Mouse (Mus musculus) forebrain, embryonic 16.5 days (tissue): ENCODE results near the gene Eif4ebp2. TPM values are rescaled to one million over a fixed set of nuclear protein-coding genes. Genes with fewer than 3 reads are reported as not detected.

ENCODE experiments used
- ATAC-seq: fragments of 200-750 bp; cut with Nextera tagmentation; 2 replicates; pipeline ENCODE4 v1.8.0; 2017; ENCODE audit warnings: mild to moderate bottlenecking, moderate library complexity
- H3K27ac ChIP-seq: fragments of 300-500 bp; sonication (generic); 2 replicates; pipeline ENCODE4 v1.5.1; 2014; ENCODE audit warnings: low read length, control low read depth
- H3K27me3 ChIP-seq: fragments of 300-500 bp; sonication (generic); replicated peaks from 2 replicates; pipeline ENCODE4 v1.6.1; 2014; ENCODE audit warnings: low read length; ENCODE audit not compliant: control insufficient read depth, insufficient read depth
- H3K36me3 ChIP-seq: fragments of 300-500 bp; sonication (generic); 2 replicates; pipeline ENCODE4 v1.6.1; 2014; ENCODE audit not compliant: control insufficient read depth, insufficient read depth
- H3K4me1 ChIP-seq: fragments of 300-500 bp; sonication (generic); replicated peaks from 2 replicates; pipeline ENCODE4 v1.6.1; 2014; ENCODE audit warnings: low read length; ENCODE audit not compliant: control insufficient read depth, insufficient read depth
- H3K4me2 ChIP-seq: fragments of 300-500 bp; sonication (generic); 2 replicates; pipeline ENCODE4 v1.6.1; 2014; ENCODE audit warnings: mild to moderate bottlenecking, low read length, control low read depth
- H3K4me3 ChIP-seq: fragments of 300-500 bp; sonication (generic); replicated peaks from 2 replicates; pipeline ENCODE4 v1.5.1; 2014; ENCODE audit warnings: mild to moderate bottlenecking, low read length, control low read depth
- H3K9ac ChIP-seq: fragments of 300-500 bp; sonication (generic); replicated peaks from 2 replicates; pipeline ENCODE4 v1.6.1; 2014; ENCODE audit warnings: low read depth, low read length, control low read depth
- H3K9me3 ChIP-seq: fragments of 300-500 bp; sonication (generic); 2 replicates; pipeline ENCODE4 v1.6.1; 2016; ENCODE audit warnings: low read length; ENCODE audit not compliant: control insufficient read depth
- WGBS: fragments of 180-500 bp; shearing (Covaris S2); extraction: QIAGEN DNeasy Blood & Tissue Kit; methylation state at CpG from one replicate; pipeline ENCODE4 v1.1.7; 2014; 5-methylcytosine and 5-hydroxymethylcytosine counted together
- polyA plus RNA-seq: library from polyadenylated mRNA; unstranded; fragments of >200 nt; fragmentation: Nextera tagmentation; extraction: Ambion mirVana; gene quantifications from 2 replicates; pipeline ENCODE4 v1.2.1, GENCODE M21; 2015

The Eif4ebp2 gene
- polyA plus RNA-seq, 1 experiment from 2014 or later, result 78.2 TPM

DNA sequence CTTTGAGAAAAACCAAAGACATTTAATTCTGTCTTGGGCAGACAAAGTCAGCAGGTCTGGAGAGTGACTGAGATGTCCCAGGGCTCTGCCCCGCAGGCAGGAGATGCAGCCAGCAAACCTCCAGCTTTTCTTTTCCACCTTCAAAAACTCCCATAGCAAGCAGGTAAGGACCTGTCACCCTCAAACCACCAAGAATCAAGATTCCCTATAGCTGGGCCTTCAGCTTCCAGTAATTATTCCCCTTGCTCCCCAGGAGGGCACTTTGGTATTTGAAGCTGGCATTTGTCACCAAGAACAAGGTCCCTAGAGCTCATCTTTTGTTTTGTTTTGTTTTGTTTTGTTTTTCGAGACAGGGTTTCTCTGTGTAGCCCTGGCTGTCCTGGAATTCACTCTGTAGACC, 35.4 kb downstream of the Eif4ebp2 start:
- peaks cover 11% of the 10 kb centered on the region for H3K4me1 ChIP-seq
- no peaks in the 10 kb centered on the region for H3K9me3 ChIP-seq
- peaks cover 32% of the 10 kb centered on the region for H3K27me3 ChIP-seq
- no peak overlapping the region for H3K4me2 ChIP-seq
- no peak overlapping the region for H3K27ac ChIP-seq
- no peak overlapping the region for H3K9ac ChIP-seq
- ATAC-seq, result no peak
- WGBS, result 45% methylated on average over 2 of the region's 2 CpGs
- H3K36me3 ChIP-seq, result no peaks in the 10 kb centered on the region
- no peak overlapping the region for H3K4me3 ChIP-seq

GRCm38 (mm10) chr10:61416561-61416960, 35.9 kb downstream of the Eif4ebp2 start:
- H3K4me3 ChIP-seq, result no peak overlapping the region
- H3K4me2 ChIP-seq, result no peak overlapping the region
- peaks cover 32% of the 10 kb centered on the region for H3K27me3 ChIP-seq
- no peaks in the 10 kb centered on the region for H3K36me3 ChIP-seq
- no peak overlapping the region for H3K9ac ChIP-seq
- WGBS, result 39% methylated on average over 7 of the region's 7 CpGs
- H3K9me3 ChIP-seq, result no peaks in the 10 kb centered on the region
- H3K4me1 ChIP-seq, result peaks cover 11% of the 10 kb centered on the region
- H3K27ac ChIP-seq, result no peak overlapping the region
- no peak for ATAC-seq

GRCm38 (mm10) chr10:61415890-61416289, 36.6 kb downstream of the Eif4ebp2 start:
- Histone ChIP-seq H3K27ac (no peak overlapping the region), H3K27me3 (peaks cover 32% of the 10 kb centered on the region), H3K36me3 (no peaks in the 10 kb centered on the region), H3K4me3 (no peak overlapping the region), H3K9me3 (no peaks in the 10 kb centered on the region), H3K9ac (no peak overlapping the region), H3K4me2 (no peak overlapping the region), H3K4me1 (peaks cover 11% of the 10 kb centered on the region)
- 26% methylated on average over 8 of the region's 8 CpGs for WGBS
- ATAC-seq, result no peak

DNA sequence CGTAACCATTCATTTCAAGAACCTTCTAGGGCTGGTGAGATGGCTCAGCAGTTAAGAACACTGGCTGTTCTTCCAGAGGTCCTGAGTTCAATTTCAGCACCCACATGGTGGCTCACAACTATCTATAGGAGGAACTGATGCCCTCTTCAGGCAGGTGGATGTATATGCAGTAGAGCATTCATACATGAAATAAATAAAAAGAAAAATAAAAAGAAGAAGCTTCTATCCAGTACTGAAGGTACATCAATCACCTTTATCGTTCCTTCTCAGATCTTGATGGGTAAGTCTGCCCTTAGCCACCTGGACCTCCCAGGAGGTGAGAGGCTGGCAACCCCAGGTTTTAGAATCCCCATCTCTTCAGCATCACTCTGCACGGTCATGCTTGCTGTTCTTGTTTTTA, 37.2 kb downstream of the Eif4ebp2 start:
- 72% methylated on average over 3 of the region's 3 CpGs for WGBS
- Histone ChIP-seq H3K27me3 (peaks cover 29% of the 10 kb centered on the region), H3K27ac (no peak overlapping the region), H3K9ac (no peak overlapping the region), H3K4me3 (no peak overlapping the region), H3K9me3 (no peaks in the 10 kb centered on the region), H3K4me2 (no peak overlapping the region), H3K4me1 (peaks cover 11% of the 10 kb centered on the region), H3K36me3 (no peaks in the 10 kb centered on the region)
- no peak for ATAC-seq

GRCm38 (mm10) chr10:61412910-61413625, 39.4 kb downstream of the Eif4ebp2 start:
- Histone ChIP-seq H3K4me2 (no peak overlapping the region), H3K4me1 (peaks cover 4% of the 10 kb centered on the region), H3K27ac (no peak overlapping the region), H3K36me3 (no peaks in the 10 kb centered on the region), H3K27me3 (peaks cover 9% of the 10 kb centered on the region), H3K4me3 (no peak overlapping the region), H3K9me3 (no peaks in the 10 kb centered on the region), H3K9ac (no peak overlapping the region)
- ATAC-seq, result no peak
- 68% methylated on average over 21 of the region's 21 CpGs for WGBS

GRCm38 (mm10) chr10:61410193-61410592, 42.3 kb downstream of the Eif4ebp2 start:
- ATAC-seq, result no peak
- Histone ChIP-seq H3K9me3 (no peaks in the 10 kb centered on the region), H3K36me3 (no peaks in the 10 kb centered on the region), H3K27me3 (no peaks in the 10 kb centered on the region; the same call in 1 of the 2 replicates), H3K4me2 (no peak overlapping the region), H3K4me1 (no peaks in the 10 kb centered on the region), H3K4me3 (no peak overlapping the region), H3K9ac (no peak overlapping the region), H3K27ac (no peak overlapping the region)
- WGBS, result 26% methylated on average over 9 of the region's 9 CpGs

DNA sequence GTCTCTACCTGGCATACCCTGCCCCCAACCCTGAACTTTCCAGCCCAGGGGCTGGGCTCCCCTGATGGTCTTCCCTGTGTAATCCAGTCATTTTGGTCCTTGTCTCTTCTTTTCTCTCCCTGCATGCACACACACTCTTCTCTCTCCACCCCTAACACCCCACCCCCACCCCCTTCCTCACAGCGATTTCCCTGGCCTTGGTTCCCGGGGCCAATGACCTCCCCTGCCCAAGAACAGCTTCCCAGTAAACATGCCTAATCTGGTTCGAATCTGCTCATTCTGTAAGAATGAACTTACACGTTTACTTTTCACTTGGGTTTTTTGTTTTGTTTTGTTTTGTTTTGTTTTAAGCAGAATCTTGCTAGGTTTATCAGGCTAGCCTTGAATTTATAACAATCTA, 42.7 kb downstream of the Eif4ebp2 start:
- Histone ChIP-seq H3K9me3 (no peaks in the 10 kb centered on the region), H3K4me2 (no peak overlapping the region), H3K36me3 (no peaks in the 10 kb centered on the region), H3K4me3 (no peak overlapping the region), H3K27ac (no peak overlapping the region), H3K27me3 (no peaks in the 10 kb centered on the region; the same call in 1 of the 2 replicates), H3K4me1 (no peaks in the 10 kb centered on the region), H3K9ac (no peak overlapping the region)
- 4% methylated on average over 4 of the region's 4 CpGs for WGBS
- no peak for ATAC-seq

GRCm38 (mm10) chr10:61405958-61406357, 46.5 kb downstream of the Eif4ebp2 start:
- no peak for ATAC-seq
- no peak overlapping the region for H3K4me3 ChIP-seq
- no peaks in the 10 kb centered on the region for H3K36me3 ChIP-seq
- H3K9ac ChIP-seq, result no peak overlapping the region
- no peaks in the 10 kb centered on the region for H3K4me1 ChIP-seq
- no peak overlapping the region for H3K27ac ChIP-seq
- WGBS, result 6% methylated on average over 10 of the region's 10 CpGs
- no peaks in the 10 kb centered on the region for H3K27me3 ChIP-seq
- no peak overlapping the region for H3K4me2 ChIP-seq
- no peaks in the 10 kb centered on the region for H3K9me3 ChIP-seq

DNA sequence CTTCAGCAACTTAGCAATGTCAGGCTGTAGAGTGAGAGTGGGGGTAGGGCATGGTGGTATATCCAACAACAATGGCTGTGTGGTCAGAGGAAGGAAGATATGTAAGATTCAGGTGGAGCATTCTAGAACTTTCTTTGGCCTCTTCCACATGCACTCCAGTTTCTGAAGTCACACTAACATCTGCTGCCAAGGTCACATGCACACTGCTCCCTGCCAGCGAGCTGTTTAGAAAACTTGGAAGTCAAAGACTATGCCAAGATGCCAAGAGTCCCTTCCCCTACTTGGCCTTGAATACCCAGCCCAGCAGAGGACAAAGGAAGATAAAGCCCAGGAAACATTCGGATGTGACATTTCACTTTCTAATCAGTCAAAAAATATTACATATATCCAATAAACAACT, 49.5 kb downstream of the Eif4ebp2 start:
- Histone ChIP-seq H3K4me3 (no peak overlapping the region), H3K27me3 (no peaks in the 10 kb centered on the region), H3K27ac (no peak overlapping the region), H3K9me3 (no peaks in the 10 kb centered on the region), H3K9ac (no peak overlapping the region), H3K4me1 (no peaks in the 10 kb centered on the region), H3K4me2 (no peak overlapping the region), H3K36me3 (no peaks in the 10 kb centered on the region)
- no peak for ATAC-seq
- WGBS, result 84% methylated on average over 2 of the region's 2 CpGs

DNA sequence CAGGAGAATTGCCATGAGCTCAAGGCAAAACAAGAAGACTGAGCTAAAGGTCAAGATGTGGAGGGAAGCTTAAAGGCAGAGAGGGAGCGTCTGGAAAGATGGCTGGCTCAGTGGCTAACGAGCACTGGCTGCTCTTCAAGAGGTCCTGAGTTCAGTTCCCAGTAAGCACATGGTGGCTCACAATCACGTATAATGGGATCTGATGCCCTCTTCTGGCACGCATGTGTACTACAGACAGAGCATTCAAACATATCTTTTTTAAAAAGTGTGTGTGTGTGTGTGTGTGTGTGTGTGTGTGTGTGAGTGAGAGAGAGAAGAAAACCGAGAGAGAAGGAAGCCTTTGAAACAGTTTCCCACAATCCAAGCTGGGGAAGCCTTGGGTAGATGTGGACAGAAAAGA, 50.0 kb downstream of the Eif4ebp2 start:
- Histone ChIP-seq H3K27ac (no peak overlapping the region), H3K4me1 (no peaks in the 10 kb centered on the region), H3K4me3 (no peak overlapping the region), H3K27me3 (no peaks in the 10 kb centered on the region), H3K9me3 (no peaks in the 10 kb centered on the region), H3K36me3 (no peaks in the 10 kb centered on the region), H3K4me2 (no peak overlapping the region), H3K9ac (no peak overlapping the region)
- WGBS, result 60% methylated on average over 5 of the region's 5 CpGs
- no peak for ATAC-seq
